Mouse (Mus musculus): Measurements from ENCODE around the gene Mymx. TPM values are rescaled to one million over a fixed set of nuclear protein-coding genes. Genes with fewer than 3 reads are reported as not detected.

Gene Mymx
- polyA plus RNA-seq, 1 experiment from 2014 or later: not detected

- peaks cover 8% of the 10 kb centered on the region; the same call in 1 of the 2 replicates for H3K4me1 ChIP-seq (ENCODE audit: insufficient read depth, low read depth, low read length)
- no peak overlapping the region; the same call in 1 of the 2 replicates for H3K9ac ChIP-seq (replicated peaks; ENCODE audit: low read depth)
- H3K27ac ChIP-seq (ENCODE audit: low read length): no peak overlapping the region
- no peak overlapping the region for H3K4me3 ChIP-seq (ENCODE audit: low read depth, low read length)
- peaks cover 32% of the 10 kb centered on the region for H3K36me3 ChIP-seq (ENCODE audit: insufficient read depth, low read length)
- H3K4me2 ChIP-seq (replicated peaks; ENCODE audit: low read depth, low read length): no peak overlapping the region
- TF ChIP-seq EP300 (IDR thresholded peaks at IDR 0.05) (no peak), CTCF (IDR thresholded peaks at IDR 0.05) (no peak)
- DNase-seq (ENCODE audit: low spot score): no peak
- no peak for ATAC-seq
- no peaks in the 10 kb centered on the region for H3K27me3 ChIP-seq (replicated peaks; ENCODE audit: insufficient read depth, low read length)
- no peaks in the 10 kb centered on the region for H3K9me3 ChIP-seq (ENCODE audit: low read length)
- 93% methylated on average over 11 of the region's 11 CpGs for WGBS
Measured at GRCm38 (mm10) chr17:45565103-45565502, 36.8 kb downstream of the Mymx start.

GRCm38 (mm10) chr17:45564531-45565084 lies 37.3 kb downstream of the Mymx start:
- no peak overlapping the region for H3K27ac ChIP-seq (ENCODE audit: low read length)
- H3K9ac ChIP-seq (replicated peaks; ENCODE audit: low read depth): peak overlapping the region; percentile 86
- peak overlapping the region; percentile 99 for H3K4me2 ChIP-seq (replicated peaks; ENCODE audit: low read depth, low read length)
- no peaks in the 10 kb centered on the region for H3K27me3 ChIP-seq (replicated peaks; ENCODE audit: insufficient read depth, low read length)
- DNase-seq (ENCODE audit: low spot score) (no peak), ATAC-seq (no peak)
- WGBS: 8% methylated on average over 18 of the region's 18 CpGs
- no peaks in the 10 kb centered on the region for H3K9me3 ChIP-seq (ENCODE audit: low read length)
- peaks cover 8% of the 10 kb centered on the region; the same call in 1 of the 2 replicates for H3K4me1 ChIP-seq (ENCODE audit: insufficient read depth, low read depth, low read length)
- TF ChIP-seq EP300 (IDR thresholded peaks at IDR 0.05): no peak
- no peak for TF ChIP-seq CTCF (IDR thresholded peaks at IDR 0.05)
- H3K4me3 ChIP-seq (ENCODE audit: low read depth, low read length): peak overlapping the region; percentile 82
- peaks cover 27% of the 10 kb centered on the region for H3K36me3 ChIP-seq (ENCODE audit: insufficient read depth, low read length)

GRCm38 (mm10) chr17:45563655-45564530 lies 38.0 kb downstream of the Mymx start, which contains the start of gene Slc35b2:
TSS of gene Slc35b2 (plus strand) at chr17:45563874.
- Histone ChIP-seq H3K27me3 (replicated peaks; ENCODE audit: insufficient read depth, low read length) (no peaks in the 10 kb centered on the region), H3K36me3 (ENCODE audit: insufficient read depth, low read length) (peaks cover 20% of the 10 kb centered on the region), H3K9ac (replicated peaks; ENCODE audit: low read depth) (peak within 1 kb of the TSS; percentile 86), H3K4me2 (replicated peaks; ENCODE audit: low read depth, low read length) (peak within 1 kb of the TSS; percentile 99), H3K4me1 (ENCODE audit: insufficient read depth, low read depth, low read length) (peaks cover 8% of the 10 kb centered on the region; the same call in 1 of the 2 replicates), H3K9me3 (ENCODE audit: low read length) (no peaks in the 10 kb centered on the region), H3K4me3 (ENCODE audit: low read depth, low read length) (peak within 1 kb of the TSS; percentile 82), H3K27ac (ENCODE audit: low read length) (peak within 1 kb of the TSS; percentile 76)
- ATAC-seq: peak; percentile 96
- peak; percentile 97 for DNase-seq (ENCODE audit: low spot score)
- under 1% methylated on average over 52 of the region's 61 CpGs for WGBS
- TF ChIP-seq CTCF (IDR thresholded peaks at IDR 0.05) (peak; percentile 95), EP300 (IDR thresholded peaks at IDR 0.05) (no peak)

- Histone ChIP-seq H3K4me3 (ENCODE audit: low read depth, low read length) (no peak overlapping the region), H3K4me1 (ENCODE audit: insufficient read depth, low read depth, low read length) (peaks cover 8% of the 10 kb centered on the region; the same call in 1 of the 2 replicates), H3K9me3 (ENCODE audit: low read length) (no peaks in the 10 kb centered on the region), H3K4me2 (replicated peaks; ENCODE audit: low read depth, low read length) (no peak overlapping the region), H3K27me3 (replicated peaks; ENCODE audit: insufficient read depth, low read length) (no peaks in the 10 kb centered on the region), H3K27ac (ENCODE audit: low read length) (no peak overlapping the region), H3K9ac (replicated peaks; ENCODE audit: low read depth) (no peak overlapping the region), H3K36me3 (ENCODE audit: insufficient read depth, low read length) (peaks cover 13% of the 10 kb centered on the region)
- DNase-seq (ENCODE audit: low spot score): no peak
- WGBS: 72% methylated on average over 12 of the region's 12 CpGs
- ATAC-seq: no peak
- TF ChIP-seq EP300 (IDR thresholded peaks at IDR 0.05): no peak
- no peak for TF ChIP-seq CTCF (IDR thresholded peaks at IDR 0.05)
Measured at GRCm38 (mm10) chr17:45563216-45563615, 38.7 kb downstream of the Mymx start.

- H3K9me3 ChIP-seq (ENCODE audit: low read length): no peaks in the 10 kb centered on the region
- H3K27ac ChIP-seq (ENCODE audit: low read length): no peak overlapping the region
- TF ChIP-seq CTCF (IDR thresholded peaks at IDR 0.05) (no peak), EP300 (IDR thresholded peaks at IDR 0.05) (no peak)
- DNase-seq (ENCODE audit: low spot score): no peak
- H3K9ac ChIP-seq (replicated peaks; ENCODE audit: low read depth): no peak overlapping the region
- no peaks in the 10 kb centered on the region for H3K36me3 ChIP-seq (ENCODE audit: insufficient read depth, low read length)
- 82% methylated on average over 15 of the region's 15 CpGs for WGBS
- peaks cover 15% of the 10 kb centered on the region for H3K4me1 ChIP-seq (ENCODE audit: insufficient read depth, low read depth, low read length)
- H3K27me3 ChIP-seq (replicated peaks; ENCODE audit: insufficient read depth, low read length): no peaks in the 10 kb centered on the region
- H3K4me2 ChIP-seq (replicated peaks; ENCODE audit: low read depth, low read length): no peak overlapping the region
- ATAC-seq: no peak
- H3K4me3 ChIP-seq (ENCODE audit: low read depth, low read length): no peak overlapping the region
Measured at GRCm38 (mm10) chr17:45559732-45560525, 42.0 kb downstream of the Mymx start.

Measured in lung, postnatal 0 days (tissue).